Mouse (Mus musculus) hindbrain, postnatal 0 days (tissue): ENCODE measurements at regions not wholly inside any gene's neighbourhood (a gene's known extent, or its start where the extent isn't known, plus 50 kb on each side); places are given as distances from the start of the nearest gene placed in this dataset.
A peak's percentile ranks its signal among the peaks of the same experiment; 100 is the strongest.

Source experiments
- ATAC-seq: fragments of 200-750 bp; cut with Nextera tagmentation; 2 replicates; pipeline ENCODE4 v1.8.0; 2017; ENCODE audit warnings: mild to moderate bottlenecking, moderate TSS enrichment, moderate library complexity
- DNase-seq: peaks from one replicate; pipeline ENCODE4 v3.0.0-alpha.2; 2015; ENCODE audit warnings: low spot score
- H3K27ac ChIP-seq: fragments of 300-500 bp; sonication (generic); 2 replicates; pipeline ENCODE4 v1.5.1; 2014; ENCODE audit warnings: mild to moderate bottlenecking
- H3K27me3 ChIP-seq: fragments of 300-500 bp; sonication (generic); 2 replicates; pipeline ENCODE4 v1.6.1; 2014; ENCODE audit warnings: low read length, mixed read lengths; ENCODE audit not compliant: insufficient read depth
- H3K36me3 ChIP-seq: fragments of 300-500 bp; sonication (generic); 2 replicates; pipeline ENCODE4 v1.6.1; 2014; ENCODE audit warnings: low read length, mixed read lengths; ENCODE audit not compliant: insufficient read depth
- H3K4me1 ChIP-seq: fragments of 300-500 bp; sonication (generic); 2 replicates; pipeline ENCODE4 v1.6.1; 2014; ENCODE audit warnings: antibody characterized with exemption, low read length, mixed read lengths; ENCODE audit not compliant: insufficient read depth
- H3K4me2 ChIP-seq: fragments of 300-500 bp; sonication (generic); 2 replicates; pipeline ENCODE4 v1.6.1; 2014; ENCODE audit warnings: low read depth, mild to moderate bottlenecking, low read length, moderate library complexity, mixed read lengths
- H3K4me3 ChIP-seq: fragments of 300-500 bp; sonication (generic); 2 replicates; pipeline ENCODE4 v1.5.1; 2014; ENCODE audit warnings: low read length
- H3K9ac ChIP-seq: fragments of 300-500 bp; sonication (generic); replicated peaks from 2 replicates; pipeline ENCODE4 v1.6.1; 2014; ENCODE audit warnings: mild to moderate bottlenecking, low read length, moderate library complexity, mixed read lengths
- H3K9me3 ChIP-seq: fragments of 300-500 bp; sonication (generic); 2 replicates; pipeline ENCODE4 v1.6.1; 2016; ENCODE audit warnings: low read length, mixed read lengths
- CTCF ChIP-seq: IDR thresholded peaks from 2 replicates; pipeline ENCODE4 v1.5.1; 2016; ENCODE audit warnings: antibody characterized with exemption, control low read depth, low read depth
- WGBS: fragments of 180-500 bp; shearing (Covaris S2); extraction: QIAGEN DNeasy Blood & Tissue Kit; methylation state at CpG from one replicate; pipeline ENCODE4 v1.1.7; 2014; 5-methylcytosine and 5-hydroxymethylcytosine counted together

DNA sequence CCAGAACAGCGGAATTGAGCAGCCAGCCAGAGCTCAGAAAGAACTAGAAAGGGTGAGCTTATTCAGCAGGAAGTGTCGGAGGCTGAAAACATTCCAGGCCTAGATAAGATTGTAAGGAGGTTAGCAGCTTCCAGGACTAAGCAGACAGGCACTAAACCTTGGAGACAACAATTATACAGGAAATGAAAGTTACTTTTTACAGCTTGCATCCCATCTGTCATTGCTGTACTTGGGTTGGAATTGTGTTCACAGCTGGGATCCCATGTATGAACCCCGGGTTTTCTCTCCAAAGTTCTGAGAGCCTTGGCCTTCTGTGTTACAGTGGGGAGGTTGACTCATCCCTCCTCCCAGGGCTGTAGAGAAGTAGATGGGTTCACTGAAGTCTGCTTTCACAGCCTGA lies 328.5 kb downstream of the Glrx3 start:
- DNase-seq (no peak), ATAC-seq (no peak)
- H3K36me3 ChIP-seq, result no peaks in the 10 kb centered on the region
- H3K4me2 ChIP-seq, result no peak overlapping the region
- H3K27ac ChIP-seq, result no peak overlapping the region
- WGBS, result 87% methylated on average over 3 of the region's 3 CpGs
- H3K9ac ChIP-seq, result no peak overlapping the region
- H3K4me3 ChIP-seq, result no peak overlapping the region
- H3K4me1 ChIP-seq, result no peaks in the 10 kb centered on the region
- no peaks in the 10 kb centered on the region for H3K9me3 ChIP-seq
- no peaks in the 10 kb centered on the region for H3K27me3 ChIP-seq
- no peak for TF ChIP-seq CTCF

DNA sequence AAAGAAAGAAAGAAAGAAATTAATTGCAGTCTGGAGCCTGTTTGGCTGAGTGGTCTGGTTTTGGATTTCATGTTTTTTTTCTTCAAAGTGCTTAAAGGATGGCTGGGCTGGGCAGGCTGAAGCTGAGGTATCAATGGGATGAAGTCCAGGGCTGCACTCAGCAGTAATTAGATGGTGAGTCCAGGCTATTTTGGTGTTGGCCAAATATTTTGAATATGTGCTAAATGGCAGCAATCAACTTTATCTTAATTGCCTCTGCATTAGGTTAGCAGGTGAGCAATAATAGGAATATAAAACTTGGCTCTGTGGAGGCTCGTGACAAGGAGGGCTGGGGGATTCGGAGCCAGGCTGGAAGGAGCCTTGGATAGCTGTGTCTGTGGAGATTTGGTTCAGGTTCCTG lies 329.3 kb downstream of the Glrx3 start:
- WGBS, result 70% methylated on average over 2 of the region's 2 CpGs
- Histone ChIP-seq H3K27ac (no peak overlapping the region), H3K9ac (no peak overlapping the region), H3K9me3 (no peaks in the 10 kb centered on the region), H3K27me3 (no peaks in the 10 kb centered on the region), H3K36me3 (no peaks in the 10 kb centered on the region), H3K4me3 (no peak overlapping the region), H3K4me1 (no peaks in the 10 kb centered on the region), H3K4me2 (no peak overlapping the region)
- DNase-seq, result no peak
- ATAC-seq, result no peak
- TF ChIP-seq CTCF, result no peak

GRCm38 (mm10) chr7:137773051-137773964 lies 335.9 kb downstream of the Glrx3 start:
- Histone ChIP-seq H3K36me3 (no peaks in the 10 kb centered on the region), H3K27me3 (no peaks in the 10 kb centered on the region), H3K9ac (no peak overlapping the region), H3K27ac (no peak overlapping the region), H3K4me2 (no peak overlapping the region), H3K9me3 (no peaks in the 10 kb centered on the region), H3K4me3 (no peak overlapping the region), H3K4me1 (peaks cover 10% of the 10 kb centered on the region)
- ATAC-seq, result no peak
- WGBS, result 41% methylated on average over 7 of the region's 7 CpGs
- no peak for TF ChIP-seq CTCF
- DNase-seq, result peak; percentile 39

DNA sequence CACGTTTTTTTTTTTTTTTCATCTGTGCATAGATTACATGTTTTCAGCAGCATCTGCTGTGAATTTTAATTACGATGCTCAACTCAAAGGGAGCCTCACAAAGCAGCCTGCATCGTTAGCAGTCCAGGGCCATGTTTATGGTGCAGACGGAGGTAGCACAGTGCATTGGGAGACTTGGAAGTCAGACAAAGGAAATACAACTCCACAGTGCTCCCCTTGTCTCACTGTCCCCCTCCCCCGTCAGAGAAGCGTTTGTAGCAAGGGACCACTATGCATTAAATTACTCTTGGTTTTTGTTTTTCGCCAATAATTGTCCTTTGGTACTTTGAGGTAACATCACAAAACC lies 336.5 kb downstream of the Glrx3 start:
- H3K9ac ChIP-seq, result no peak overlapping the region
- 26% methylated on average over 7 of the region's 7 CpGs for WGBS

DNA sequence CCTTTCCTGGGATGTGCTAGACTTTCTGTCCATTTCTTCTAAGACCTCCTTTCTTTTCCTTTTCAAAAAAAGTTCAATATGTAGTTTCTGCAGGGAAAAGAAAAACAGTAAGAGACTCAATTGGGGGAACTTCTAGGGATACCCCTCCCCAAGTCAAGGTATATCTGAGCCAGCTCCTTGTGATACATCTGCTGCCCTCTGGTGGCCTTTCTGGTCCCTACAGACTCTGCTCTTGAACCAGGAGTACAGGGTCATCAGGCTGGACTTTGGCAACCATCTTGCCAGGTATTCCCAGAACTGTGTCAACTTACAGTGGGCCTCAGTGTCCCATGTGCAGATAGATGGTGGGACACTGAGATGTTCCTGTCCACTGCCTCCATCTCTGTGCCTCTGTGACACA lies 346.5 kb downstream of the Glrx3 start:
- H3K36me3 ChIP-seq, result no peaks in the 10 kb centered on the region
- H3K4me2 ChIP-seq, result no peak overlapping the region
- no peaks in the 10 kb centered on the region for H3K27me3 ChIP-seq
- ATAC-seq (no peak), DNase-seq (peak; percentile 69)
- H3K27ac ChIP-seq, result no peak overlapping the region
- H3K4me3 ChIP-seq, result no peak overlapping the region
- no peak overlapping the region for H3K9ac ChIP-seq
- peak; percentile 76 for TF ChIP-seq CTCF
- no peaks in the 10 kb centered on the region for H3K4me1 ChIP-seq
- H3K9me3 ChIP-seq, result no peaks in the 10 kb centered on the region

More for the DNA sequence above, 336.5 kb downstream of the Glrx3 start:
- Histone ChIP-seq H3K36me3 (no peaks in the 10 kb centered on the region), H3K4me2 (no peak overlapping the region), H3K27ac (no peak overlapping the region), H3K9me3 (no peaks in the 10 kb centered on the region), H3K4me3 (no peak overlapping the region), H3K4me1 (peaks cover 10% of the 10 kb centered on the region), H3K27me3 (no peaks in the 10 kb centered on the region)
- ATAC-seq (no peak), DNase-seq (no peak)
- no peak for TF ChIP-seq CTCF

DNA sequence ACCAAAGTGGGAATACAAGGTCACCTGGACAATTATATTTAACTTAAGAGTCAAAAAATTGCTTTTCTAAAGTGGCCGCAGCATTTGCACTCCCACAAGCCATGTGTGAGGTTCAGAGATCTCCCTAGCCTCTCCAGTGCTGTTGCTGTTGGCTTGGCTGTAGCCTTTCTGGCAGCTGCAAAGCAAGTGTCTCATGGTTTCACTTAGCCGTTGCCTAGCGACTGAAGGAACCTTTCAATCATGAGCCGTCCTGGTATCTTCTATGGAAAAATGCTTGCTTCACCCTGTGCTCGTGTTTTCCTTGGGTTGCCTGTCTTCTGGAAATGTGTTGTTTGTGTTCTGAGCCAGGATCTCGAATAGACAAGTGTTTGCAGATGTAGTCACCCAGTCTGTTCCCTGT lies 367.9 kb downstream of the Glrx3 start:
- H3K9ac ChIP-seq, result no peak overlapping the region
- H3K4me3 ChIP-seq, result no peak overlapping the region
- H3K4me1 ChIP-seq, result no peaks in the 10 kb centered on the region
- WGBS, result 21% methylated on average over 6 of the region's 6 CpGs
- no peak overlapping the region for H3K4me2 ChIP-seq
- no peak overlapping the region for H3K27ac ChIP-seq
- DNase-seq, result peak; percentile 72
- H3K36me3 ChIP-seq, result no peaks in the 10 kb centered on the region
- H3K27me3 ChIP-seq, result no peaks in the 10 kb centered on the region
- TF ChIP-seq CTCF, result no peak
- no peak; the same call in 1 of the 2 replicates for ATAC-seq
- no peaks in the 10 kb centered on the region for H3K9me3 ChIP-seq

- Histone ChIP-seq H3K36me3 (no peaks in the 10 kb centered on the region), H3K27ac (no peak overlapping the region), H3K9ac (no peak overlapping the region), H3K4me3 (no peak overlapping the region), H3K9me3 (no peaks in the 10 kb centered on the region), H3K27me3 (no peaks in the 10 kb centered on the region), H3K4me1 (no peaks in the 10 kb centered on the region), H3K4me2 (no peak overlapping the region)
- ATAC-seq (peak; percentile 61; the same call in 1 of the 2 replicates), DNase-seq (peak; percentile 47)
- 63% methylated on average over 3 of the region's 3 CpGs for WGBS
- TF ChIP-seq CTCF, result no peak
These were observed 375.4 kb downstream of the Glrx3 start for GRCm38 (mm10) chr7:137812839-137813238.
